Mouse (Mus musculus) A20 (cell line): ENCODE data around the gene Tspan5.

Source experiments
- DNase-seq: peaks from one replicate; pipeline ENCODE4 v3.0.0-alpha.2; 2011; ENCODE audit warnings: low read depth, low spot score

The Tspan5 gene

GRCm38 (mm10) chr3:138845820-138846219 is 103.8 kb downstream of the Tspan5 start:
- no peak for DNase-seq

GRCm38 (mm10) chr3:138847809-138848208 is 105.8 kb downstream of the Tspan5 start:
- DNase-seq: no peak

- DNase-seq: no peak
Observed at GRCm38 (mm10) chr3:138849755-138850301, 107.8 kb downstream of the Tspan5 start.

DNA sequence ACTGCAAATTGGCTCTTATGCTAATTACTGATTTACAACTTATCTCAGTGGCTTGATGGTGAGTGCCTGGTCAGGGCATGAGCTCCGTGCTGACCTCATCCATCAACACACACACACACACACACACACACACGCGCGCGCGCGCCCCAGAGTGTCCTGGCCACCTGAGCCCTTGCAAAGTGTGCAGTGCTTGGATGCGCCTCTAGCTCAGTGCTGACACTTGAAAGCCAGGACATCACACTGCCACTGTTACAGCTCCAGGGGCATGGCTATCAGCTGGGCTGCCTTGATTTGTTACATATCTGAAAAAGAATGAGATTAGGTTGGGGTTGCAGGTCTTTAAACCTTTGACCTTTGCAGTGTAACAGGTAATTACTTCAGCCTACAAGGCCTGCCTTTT is 109.9 kb downstream of the Tspan5 start:
- no peak for DNase-seq

DNA sequence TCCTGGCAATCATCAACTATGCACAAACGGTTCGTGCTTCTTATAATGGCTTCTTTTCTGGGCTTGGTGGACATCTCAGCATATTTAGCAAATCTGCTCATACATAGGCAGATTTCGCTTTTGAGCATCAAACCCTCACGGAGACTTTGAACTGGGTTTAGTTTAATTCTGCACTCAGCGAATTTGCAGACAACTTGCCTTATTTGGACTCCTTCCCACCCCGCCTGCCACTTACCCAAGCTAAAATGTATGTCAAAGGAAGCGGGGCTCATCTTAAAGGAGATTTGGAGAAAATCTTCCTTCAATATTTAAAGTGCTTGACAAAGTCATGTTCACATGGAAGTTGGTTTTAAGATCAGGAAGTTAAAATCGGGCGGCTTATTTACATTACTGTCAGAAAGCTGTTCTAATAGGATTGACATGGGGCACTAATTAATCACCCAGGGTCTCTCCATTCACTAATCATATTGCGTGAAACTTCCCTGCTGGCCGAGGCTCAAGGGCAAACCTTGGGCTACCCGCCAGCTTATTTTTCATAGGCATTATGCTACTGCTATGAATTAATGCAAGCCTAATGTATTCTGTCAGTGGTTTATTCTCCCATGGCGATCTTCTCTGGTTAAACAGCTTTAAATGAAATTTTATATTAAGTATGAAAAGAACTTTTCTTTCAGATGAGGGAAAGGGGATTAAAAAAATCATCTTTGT is 111.1 kb downstream of the Tspan5 start:
- DNase-seq: no peak

- DNase-seq: no peak
Observed at GRCm38 (mm10) chr3:138853996-138854836, 112.2 kb downstream of the Tspan5 start.

GRCm38 (mm10) chr3:138855387-138855786 is 113.4 kb downstream of the Tspan5 start:
- no peak for DNase-seq

DNA sequence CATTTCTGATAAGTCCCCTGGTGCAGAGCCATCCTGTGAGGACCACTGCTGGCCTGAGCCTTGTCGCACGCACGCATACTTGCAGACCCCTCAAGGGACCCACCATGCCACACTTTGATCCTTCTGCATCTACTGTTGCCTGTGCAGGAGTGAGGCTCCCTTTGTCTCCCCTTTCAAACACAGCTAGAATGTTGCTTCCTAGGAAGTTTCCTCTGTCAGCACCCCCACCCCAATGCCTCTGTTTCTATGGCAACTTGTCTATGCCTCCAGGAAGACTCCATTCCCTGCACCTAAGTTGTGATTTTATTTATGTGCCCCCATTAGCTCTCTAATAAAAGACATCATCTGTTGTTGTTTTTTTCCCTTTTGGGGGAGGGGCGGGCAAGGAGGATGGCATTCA is 115.0 kb downstream of the Tspan5 start:
- no peak for DNase-seq

GRCm38 (mm10) chr3:138857805-138858546 is 116.0 kb downstream of the Tspan5 start:
- DNase-seq: peak; percentile 43

- no peak for DNase-seq
Observed at GRCm38 (mm10) chr3:138858649-138859048, 116.7 kb downstream of the Tspan5 start.

DNA sequence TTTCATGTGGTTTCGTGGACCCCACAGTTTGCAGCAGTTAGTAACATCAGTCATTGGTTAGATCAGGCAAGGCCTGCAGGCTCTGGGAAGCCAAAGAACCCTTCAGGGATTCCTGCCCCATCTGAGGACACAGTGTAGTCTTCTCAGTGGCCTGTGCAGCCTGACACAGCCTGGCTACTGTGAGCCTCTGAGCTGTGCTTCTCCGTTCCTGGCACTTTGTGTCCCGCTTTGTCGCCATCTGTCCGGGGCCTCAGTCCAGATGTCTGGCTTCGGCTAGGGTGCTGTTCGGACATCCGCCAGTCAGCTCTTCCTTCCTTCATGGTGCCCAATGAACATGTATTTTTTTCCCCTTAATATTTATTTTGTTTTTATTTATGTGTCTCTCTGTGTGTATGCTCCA is 117.2 kb downstream of the Tspan5 start:
- no peak for DNase-seq

DNA sequence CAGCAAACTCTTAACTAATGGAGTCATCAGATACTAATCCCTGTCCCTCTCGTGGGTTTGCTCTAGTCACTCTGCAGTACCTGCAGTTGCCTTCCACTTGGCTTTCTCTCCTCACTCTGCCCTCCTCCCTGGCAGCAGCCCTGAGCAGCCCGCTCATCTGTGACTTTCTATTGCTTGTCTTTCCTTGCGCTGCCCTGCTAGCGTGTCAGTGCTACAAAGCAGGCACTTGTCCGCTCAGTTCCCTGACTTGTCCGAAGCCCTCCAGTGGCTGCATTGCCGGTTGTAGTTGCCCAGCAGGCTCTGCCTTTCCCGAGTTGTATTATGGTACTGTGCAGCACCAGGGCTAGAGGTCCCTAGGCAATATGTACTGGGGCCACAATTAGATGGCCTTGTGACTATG is 117.7 kb downstream of the Tspan5 start:
- DNase-seq: no peak

DNA sequence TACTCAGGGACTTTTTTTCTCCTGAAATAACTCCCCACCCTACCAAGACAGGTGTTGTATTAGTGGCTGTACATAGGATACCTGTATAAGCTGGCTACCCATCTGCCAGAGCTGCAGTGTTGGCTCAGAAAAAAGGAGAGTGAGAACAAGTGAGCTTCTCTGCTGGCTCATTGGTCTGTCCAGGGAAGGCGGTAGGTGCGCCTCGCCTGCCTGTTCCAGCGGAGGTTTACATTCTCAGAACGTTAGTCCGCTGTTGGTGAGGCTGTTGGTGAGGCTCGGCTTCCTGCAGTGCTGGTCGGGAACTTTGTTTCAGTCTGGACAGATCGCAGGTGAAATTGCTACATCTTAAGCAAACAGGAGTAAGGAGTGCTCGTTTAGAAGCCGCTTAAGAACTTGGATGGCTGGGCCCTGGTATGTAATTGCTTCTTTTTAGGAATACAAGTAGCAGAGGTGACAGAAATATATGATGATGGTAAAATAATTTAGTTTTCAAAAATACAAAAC is 118.3 kb downstream of the Tspan5 start:
- DNase-seq: no peak

DNA sequence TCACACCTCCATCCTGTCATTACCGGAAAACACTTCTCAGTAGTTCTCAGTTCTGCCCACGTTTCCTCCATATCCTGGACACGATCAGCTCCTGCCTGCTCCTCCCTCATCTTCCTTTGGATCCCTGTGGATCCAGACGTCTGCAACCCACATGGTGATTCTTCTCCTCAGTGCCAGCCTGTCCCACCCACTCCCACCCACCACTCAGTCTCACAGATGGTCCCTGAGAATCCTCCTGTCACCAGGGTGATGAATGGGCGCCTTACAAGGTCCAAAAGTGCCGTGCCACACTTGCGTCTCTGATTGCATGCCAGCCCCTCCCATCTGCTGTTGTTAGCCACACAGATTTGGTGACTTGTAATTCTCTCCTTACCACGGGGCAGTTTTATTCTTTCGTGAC is 119.0 kb downstream of the Tspan5 start:
- no peak for DNase-seq

GRCm38 (mm10) chr3:138861589-138861988 is 119.6 kb downstream of the Tspan5 start:
- no peak for DNase-seq

DNA sequence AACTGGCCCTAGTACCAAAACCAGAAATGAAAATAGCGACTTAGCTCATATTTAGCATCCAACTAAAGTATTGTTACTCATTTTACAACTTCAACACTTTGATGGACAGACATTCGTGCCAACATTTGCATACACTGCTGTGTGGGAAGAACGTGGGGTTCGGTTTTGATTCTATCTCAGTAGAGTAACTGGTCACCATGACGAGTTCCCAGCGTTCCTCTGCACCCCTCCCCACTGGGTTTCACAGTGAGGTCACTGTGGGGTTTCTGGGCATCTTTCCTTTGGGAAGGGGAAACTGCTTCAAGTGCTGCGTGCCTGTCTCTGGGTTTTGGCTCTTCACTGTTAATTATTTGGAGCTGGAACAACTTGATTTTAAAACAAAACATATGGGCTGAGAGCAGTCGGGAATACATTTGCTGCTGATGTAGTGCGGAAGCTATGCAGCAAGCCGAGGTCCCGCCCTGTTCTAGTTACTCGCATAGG is 122.2 kb downstream of the Tspan5 start:
- DNase-seq: peak; percentile 88

GRCm38 (mm10) chr3:138865271-138865670 is 123.3 kb downstream of the Tspan5 start:
- no peak for DNase-seq

GRCm38 (mm10) chr3:138867149-138867848 is 125.3 kb downstream of the Tspan5 start:
- DNase-seq: no peak

- no peak for DNase-seq
Observed at GRCm38 (mm10) chr3:138868409-138868808, 126.4 kb downstream of the Tspan5 start.

- DNase-seq: no peak
Observed at GRCm38 (mm10) chr3:138875282-138875681, 133.3 kb downstream of the Tspan5 start.

DNA sequence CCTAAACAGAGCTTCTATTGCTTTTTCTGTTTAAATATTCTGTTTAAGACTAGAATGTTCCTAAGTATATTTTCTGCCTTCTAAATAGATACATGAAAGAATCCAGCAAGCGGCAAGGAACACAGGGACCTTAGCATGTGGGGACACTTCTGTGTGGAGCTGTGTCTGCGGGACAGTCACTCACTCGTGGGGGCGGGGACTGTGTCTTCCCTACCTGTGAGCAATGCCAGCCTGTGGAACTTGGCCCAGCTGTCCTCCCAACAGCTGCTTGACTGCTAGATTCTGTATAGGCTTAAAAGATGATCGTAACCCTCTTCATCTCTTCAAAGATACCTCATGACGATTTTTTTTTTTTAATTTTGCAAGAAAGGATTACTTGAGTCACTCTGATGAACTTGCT is 133.9 kb downstream of the Tspan5 start:
- no peak for DNase-seq
